Mouse (Mus musculus): Measurements from ENCODE around the gene Pter. TPM values are rescaled to one million over a fixed set of nuclear protein-coding genes. Genes with fewer than 3 reads are reported as not detected.

The Pter gene
- total and polyA plus RNA-seq, 3 experiments: 27.2 to 90.9 (median 53.7) TPM

DNA sequence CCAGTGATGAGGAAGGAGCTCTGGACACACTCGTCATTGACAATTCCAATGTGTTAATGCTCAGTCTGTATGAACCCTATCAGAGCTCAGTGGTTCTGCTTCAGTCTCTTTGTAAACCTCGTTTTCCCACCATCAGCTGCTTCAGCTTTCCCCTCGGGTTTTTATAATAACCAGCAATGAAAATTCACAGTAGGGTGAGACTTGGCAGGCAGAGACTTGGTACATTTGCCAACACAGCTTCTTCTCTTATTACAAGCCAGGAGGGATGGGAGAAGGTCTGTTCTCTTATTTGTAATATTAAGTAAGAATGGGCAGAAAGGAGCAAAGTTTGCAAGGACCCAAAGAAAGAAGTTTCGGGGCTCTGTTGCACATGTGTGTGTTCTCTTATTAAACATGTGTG is 54.9 kb downstream of the Pter start:
- Histone ChIP-seq H3K79me2 (replicated peaks; ENCODE audit: control insufficient read depth, extremely low read depth, insufficient read depth, poor library complexity, severe bottlenecking) (no peaks in the 10 kb centered on the region), H3K27ac (ENCODE audit: insufficient read depth, low read depth) (no peak overlapping the region), H3K4me2 (ENCODE audit: insufficient read depth, low read depth, poor library complexity, severe bottlenecking) (no peak overlapping the region), H3K9me3 (replicated peaks; ENCODE audit: low read length) (no peaks in the 10 kb centered on the region), H3K4me3 (replicated peaks in 1 of 3; ENCODE audit: low read depth in 2 of 3, low read length in 2 of 3, poor library complexity in 1 of 3) (no peak overlapping the region), H3K36me3 (replicated peaks in 1 of 2; ENCODE audit: control insufficient read depth in 1 of 2, insufficient read depth in 1 of 2, low read length in 1 of 2) (peaks cover 9 to 73% of the 10 kb centered on the region in 2 experiments), H3K27me3 (replicated peaks) (no peaks in the 10 kb centered on the region), H3K4me1 (ENCODE audit: control insufficient read depth in 1 of 2, insufficient read depth in 2 of 2) (no peaks in the 10 kb centered on the region), H3K9ac (ENCODE audit: insufficient read depth, low read depth) (no peak overlapping the region)
- in situ Hi-C loops (cut with MboI; ENCODE audit: low pct_ligation_motif_present, low pct_unique_long_range_greater_than_20kb, low sequenced_read_pairs): no loop called here
- dilution Hi-C loops (cut with MboI; ENCODE audit: extremely low pct_ligation_motif_present, extremely low pct_unique_long_range_greater_than_20kb, low sequenced_read_pairs): no loop called here
- TF ChIP-seq MAZ (IDR thresholded peaks at IDR 0.05; ENCODE audit: low read depth, low read length) (no peak), NRF1 (IDR thresholded peaks at IDR 0.05; ENCODE audit: low read depth, low read length) (no peak), HCFC1 (IDR thresholded peaks at IDR 0.05; ENCODE audit: low read depth, low read length) (no peak), UBTF (IDR thresholded peaks at IDR 0.05; ENCODE audit: low read depth, low read length) (no peak), CHD2 (IDR thresholded peaks at IDR 0.05; ENCODE audit: low read length) (no peak), CHD1 (IDR thresholded peaks at IDR 0.05; ENCODE audit: low read depth, low read length) (no peak), ELF1 (IDR thresholded peaks at IDR 0.05; ENCODE audit: low read depth, low read length) (no peak), ZNF384 (IDR thresholded peaks at IDR 0.05; ENCODE audit: low read depth, low read length) (no peak), PAX5 (IDR thresholded peaks at IDR 0.05; ENCODE audit: low read length) (no peak)
- no peak for DNase-seq (ENCODE audit: extremely low read depth)

DNA sequence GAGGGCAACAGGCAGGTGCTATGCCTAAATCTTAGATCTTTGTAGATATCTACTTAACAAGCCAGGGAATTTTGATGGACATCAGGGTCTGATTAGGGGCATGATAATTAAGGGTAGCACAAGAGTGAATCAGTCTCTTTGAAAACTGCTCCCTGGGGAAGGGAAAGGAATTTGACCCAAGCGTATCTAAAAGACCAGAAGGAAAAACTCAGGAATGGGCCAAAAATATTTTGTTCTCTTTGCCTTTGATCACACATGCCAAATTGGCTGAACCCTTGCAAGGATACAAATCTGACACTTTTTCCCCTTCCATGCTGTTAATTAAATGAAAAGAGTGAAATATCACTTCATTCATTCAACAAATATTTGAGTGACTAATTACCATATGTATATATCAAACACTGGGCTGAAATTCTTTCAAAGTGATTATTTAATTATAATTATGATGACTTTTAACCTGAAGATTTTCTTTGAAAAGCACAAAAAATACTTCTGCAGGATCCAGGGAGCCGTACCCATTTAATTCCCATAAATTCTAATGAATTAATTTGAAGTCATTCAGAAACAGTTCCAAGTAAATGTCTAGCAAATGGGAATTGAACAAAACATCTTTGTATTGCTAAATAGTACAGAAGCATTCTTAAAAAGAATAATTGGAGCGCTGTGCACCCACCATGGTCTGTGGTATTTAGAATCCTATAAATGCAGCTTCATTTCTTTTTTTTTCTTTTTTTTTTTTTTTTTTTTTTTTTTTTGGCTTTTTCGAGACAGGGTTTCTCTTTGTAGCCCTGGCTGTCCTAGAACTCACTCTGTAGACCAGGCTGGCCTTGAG is 61.3 kb downstream of the Pter start:
- no peak for DNase-seq (ENCODE audit: extremely low read depth)
- TF ChIP-seq EP300 (IDR thresholded peaks at IDR 0.05; ENCODE audit: low read length): no peak
- TF ChIP-seq ETS1 (conservative IDR thresholded peaks at IDR 0.05; ENCODE audit: low read depth, low read length): no peak
- no peak for TF ChIP-seq UBTF (IDR thresholded peaks at IDR 0.05; ENCODE audit: low read depth, low read length)
- no peak for TF ChIP-seq POLR2A (IDR thresholded peaks at IDR 0.05; ENCODE audit: low read depth, low read length)
- Histone ChIP-seq H3K27ac (ENCODE audit: insufficient read depth, low read depth) (no peak overlapping the region), H3K9ac (ENCODE audit: insufficient read depth, low read depth) (no peak overlapping the region), H3K9me3 (replicated peaks; ENCODE audit: low read length) (no peaks in the 10 kb centered on the region), H3K4me2 (ENCODE audit: insufficient read depth, low read depth, poor library complexity, severe bottlenecking) (no peak overlapping the region), H3K27me3 (replicated peaks) (no peaks in the 10 kb centered on the region), H3K4me3 (replicated peaks in 1 of 3; ENCODE audit: low read depth in 2 of 3, low read length in 2 of 3, poor library complexity in 1 of 3) (no peak overlapping the region), H3K79me2 (replicated peaks; ENCODE audit: control insufficient read depth, extremely low read depth, insufficient read depth, poor library complexity, severe bottlenecking) (no peaks in the 10 kb centered on the region), H3K4me1 (ENCODE audit: control insufficient read depth in 1 of 2, insufficient read depth in 2 of 2) (no peaks in the 10 kb centered on the region), H3K36me3 (replicated peaks in 1 of 2; ENCODE audit: control insufficient read depth in 1 of 2, insufficient read depth in 1 of 2, low read length in 1 of 2) (peaks cover 5 to 62% of the 10 kb centered on the region in 2 experiments)
- in situ Hi-C loops (cut with MboI; ENCODE audit: low pct_ligation_motif_present, low pct_unique_long_range_greater_than_20kb, low sequenced_read_pairs): no loop called here
- dilution Hi-C loops (cut with MboI; ENCODE audit: extremely low pct_ligation_motif_present, extremely low pct_unique_long_range_greater_than_20kb, low sequenced_read_pairs): no loop called here

DNA sequence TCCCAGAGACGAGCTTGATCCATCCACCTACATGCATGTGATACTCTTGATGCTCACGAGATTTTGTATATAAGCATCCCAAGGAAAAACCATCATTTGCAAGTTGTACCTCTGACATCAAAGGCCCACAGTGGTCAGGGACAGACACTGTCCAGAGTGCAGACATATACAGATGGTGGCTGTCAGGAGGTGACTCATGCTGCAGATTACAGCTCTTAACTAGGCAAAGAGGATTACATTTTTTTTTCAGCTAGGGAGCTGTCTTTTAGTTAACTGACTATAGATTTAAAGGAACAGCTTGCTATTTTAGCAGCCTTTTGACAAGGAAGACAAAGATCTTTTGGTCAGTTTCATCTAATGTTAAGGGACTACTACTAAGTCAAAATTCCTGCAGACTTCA is 76.2 kb downstream of the Pter start:
- Histone ChIP-seq H3K27me3 (replicated peaks) (no peaks in the 10 kb centered on the region), H3K9ac (ENCODE audit: insufficient read depth, low read depth) (no peak overlapping the region), H3K4me2 (ENCODE audit: insufficient read depth, low read depth, poor library complexity, severe bottlenecking) (no peak overlapping the region), H3K27ac (ENCODE audit: insufficient read depth, low read depth) (no peak overlapping the region), H3K4me3 (replicated peaks in 1 of 3; ENCODE audit: low read depth in 2 of 3, low read length in 2 of 3, poor library complexity in 1 of 3) (no peak overlapping the region), H3K9me3 (replicated peaks; ENCODE audit: low read length) (no peaks in the 10 kb centered on the region), H3K4me1 (ENCODE audit: control insufficient read depth in 1 of 2, insufficient read depth in 2 of 2) (peaks cover 0 to 3% of the 10 kb centered on the region in 2 experiments; a peak in 1 of 4 replicates), H3K36me3 (replicated peaks in 1 of 2; ENCODE audit: control insufficient read depth in 1 of 2, insufficient read depth in 1 of 2, low read length in 1 of 2) (peaks cover 0 to 54% of the 10 kb centered on the region in 2 experiments), H3K79me2 (replicated peaks; ENCODE audit: control insufficient read depth, extremely low read depth, insufficient read depth, poor library complexity, severe bottlenecking) (no peaks in the 10 kb centered on the region)
- in situ Hi-C loops (cut with MboI; ENCODE audit: low pct_ligation_motif_present, low pct_unique_long_range_greater_than_20kb, low sequenced_read_pairs): no loop called here
- dilution Hi-C loops (cut with MboI; ENCODE audit: extremely low pct_ligation_motif_present, extremely low pct_unique_long_range_greater_than_20kb, low sequenced_read_pairs): no loop called here
- DNase-seq (ENCODE audit: extremely low read depth): no peak
- TF ChIP-seq ELF1 (IDR thresholded peaks at IDR 0.05; ENCODE audit: low read depth, low read length) (no peak), TBP (conservative IDR thresholded peaks at IDR 0.05; ENCODE audit: low read depth, low read length) (no peak), GABPA (IDR thresholded peaks at IDR 0.05; ENCODE audit: insufficient replicate concordance, low read depth, low read length) (no peak), UBTF (IDR thresholded peaks at IDR 0.05; ENCODE audit: low read depth, low read length) (no peak), POLR2AphosphoS2 (IDR thresholded peaks at IDR 0.05; ENCODE audit: low read depth, low read length) (no peak), IRF4 (IDR thresholded peaks at IDR 0.05; ENCODE audit: low read depth, low read length) (no peak), MEF2A (IDR thresholded peaks at IDR 0.05; ENCODE audit: borderline replicate concordance, low read depth, low read length) (no peak), KAT2A (IDR thresholded peaks at IDR 0.05; ENCODE audit: insufficient replicate concordance, low read length) (no peak), MYC (IDR thresholded peaks at IDR 0.05; ENCODE audit: low read depth, low read length) (no peak), ZKSCAN1 (IDR thresholded peaks at IDR 0.05; ENCODE audit: borderline replicate concordance, low read depth, low read length) (no peak), CHD1 (IDR thresholded peaks at IDR 0.05; ENCODE audit: low read depth, low read length) (no peak), USF1 (IDR thresholded peaks at IDR 0.05; ENCODE audit: low read depth, low read length) (no peak), USF2 (conservative IDR thresholded peaks at IDR 0.05; ENCODE audit: low read depth, low read length) (no peak), CHD2 (IDR thresholded peaks at IDR 0.05; ENCODE audit: low read length) (no peak), MAFK (IDR thresholded peaks at IDR 0.05; ENCODE audit: insufficient replicate concordance, low read length) (no peak), BHLHE40 (IDR thresholded peaks at IDR 0.05; ENCODE audit: low read depth, low read length) (no peak)

All from CH12.LX (cell line).